Mouse (Mus musculus) heart, postnatal 0 days (tissue): ENCODE data around the gene Ap1m2. TPM values are rescaled to one million over a fixed set of nuclear protein-coding genes. Genes with fewer than 3 reads are reported as not detected.

Experiments
- ATAC-seq: fragments of 200-750 bp; cut with Nextera tagmentation; 2 replicates; pipeline ENCODE4 v1.8.0; 2017; ENCODE audit warnings: low read depth, moderate number of reproducible peaks, moderate library complexity; ENCODE audit not compliant: insufficient read depth
- DNase-seq: peaks from one replicate; pipeline ENCODE4 v3.0.0-alpha.2; 2016; ENCODE audit warnings: low spot score
- H3K27ac ChIP-seq: fragments of 300-500 bp; sonication (generic); 2 replicates; pipeline ENCODE4 v1.5.1; 2014; ENCODE audit warnings: low read depth, mild to moderate bottlenecking
- H3K27me3 ChIP-seq: fragments of 300-500 bp; sonication (generic); 2 replicates; pipeline ENCODE4 v1.6.1; 2014; ENCODE audit warnings: low read length, mixed read lengths; ENCODE audit not compliant: control insufficient read depth, insufficient read depth
- H3K36me3 ChIP-seq: fragments of 300-500 bp; sonication (generic); replicated peaks from 2 replicates; pipeline ENCODE4 v1.6.1; 2014; ENCODE audit warnings: low read length, mixed read lengths; ENCODE audit not compliant: control insufficient read depth, insufficient read depth
- H3K4me1 ChIP-seq: fragments of 300-500 bp; sonication (generic); 2 replicates; pipeline ENCODE4 v1.6.1; 2014; ENCODE audit warnings: antibody characterized with exemption; ENCODE audit not compliant: control insufficient read depth, insufficient read depth
- H3K4me2 ChIP-seq: fragments of 300-500 bp; sonication (generic); 2 replicates; pipeline ENCODE4 v1.6.1; 2014; ENCODE audit warnings: low read depth, mild to moderate bottlenecking, low read length, moderate library complexity
- H3K4me3 ChIP-seq: fragments of 300-500 bp; sonication (generic); 2 replicates; pipeline ENCODE4 v1.5.1; 2014; ENCODE audit warnings: low read depth, low read length
- H3K9ac ChIP-seq: fragments of 300-500 bp; sonication (generic); replicated peaks from 2 replicates; pipeline ENCODE4 v1.6.1; 2014; ENCODE audit warnings: low read depth, low read length, mixed read lengths
- H3K9me3 ChIP-seq: fragments of 300-500 bp; sonication (generic); replicated peaks from 2 replicates; pipeline ENCODE4 v1.6.1; 2016; ENCODE audit warnings: low read length; ENCODE audit not compliant: control insufficient read depth
- CTCF ChIP-seq: IDR thresholded peaks from 2 replicates; pipeline ENCODE4 v1.5.1; 2016; ENCODE audit warnings: antibody characterized with exemption, control low read depth, low read depth
- EP300 ChIP-seq: IDR thresholded peaks from 2 replicates; pipeline ENCODE4 v1.6.1; 2016; ENCODE audit warnings: antibody characterized with exemption, low read depth
- WGBS: fragments of 180-500 bp; shearing (Covaris S2); extraction: QIAGEN DNeasy Blood & Tissue Kit; methylation state at CpG from one replicate; pipeline ENCODE4 v1.1.7; 2014; 5-methylcytosine and 5-hydroxymethylcytosine counted together
- polyA plus RNA-seq: library from polyadenylated mRNA; unstranded; fragments of >200 nt; fragmentation: Nextera tagmentation; extraction: Ambion mirVana; gene quantifications from 2 replicates; pipeline ENCODE4 v1.2.1, GENCODE M21; 2015
- total RNA-seq: library from RNA; depleted of rRNA; stranded (reverse); fragments of >200 nt; gene quantifications from 2 replicates; pipeline ENCODE4 v1.2.3, GENCODE M21; 2014; ENCODE audit warnings: low replicate concordance

The Ap1m2 gene
- total and polyA plus RNA-seq, 2 experiments from 2014 or later = 0.57 TPM; not detected in 1

- TF ChIP-seq EP300 (no peak), CTCF (no peak)
- ATAC-seq (no peak), DNase-seq (no peak)
- H3K27ac ChIP-seq = peak overlapping the region; percentile 32; the same call in 1 of the 2 replicates
- no peaks in the 10 kb centered on the region for H3K9me3 ChIP-seq
- no peak overlapping the region for H3K9ac ChIP-seq
- WGBS = 28% methylated on average over 9 of the region's 9 CpGs
- no peaks in the 10 kb centered on the region for H3K27me3 ChIP-seq
- H3K4me3 ChIP-seq = no peak overlapping the region
- no peak overlapping the region; the same call in 1 of the 2 replicates for H3K4me2 ChIP-seq
- H3K4me1 ChIP-seq = peaks cover 33% of the 10 kb centered on the region
- H3K36me3 ChIP-seq = no peaks in the 10 kb centered on the region
Measured at GRCm38 (mm10) chr9:21332161-21333061, 20.3 kb upstream of the Ap1m2 start.

GRCm38 (mm10) chr9:21331365-21332140, 19.4 kb upstream of the Ap1m2 start:
- ATAC-seq = no peak
- no peak overlapping the region for H3K9ac ChIP-seq
- 74% methylated on average over 12 of the region's 12 CpGs for WGBS
- H3K27ac ChIP-seq = peak overlapping the region; percentile 32; the same call in 1 of the 2 replicates
- H3K9me3 ChIP-seq = no peaks in the 10 kb centered on the region
- no peak overlapping the region for H3K4me3 ChIP-seq
- H3K4me2 ChIP-seq = no peak overlapping the region
- no peak for DNase-seq
- H3K4me1 ChIP-seq = peaks cover 33% of the 10 kb centered on the region
- no peaks in the 10 kb centered on the region for H3K27me3 ChIP-seq
- TF ChIP-seq EP300 = no peak
- no peaks in the 10 kb centered on the region for H3K36me3 ChIP-seq

- Histone ChIP-seq H3K9ac (no peak overlapping the region; the same call in 1 of the 2 replicates), H3K27me3 (no peaks in the 10 kb centered on the region), H3K27ac (peak overlapping the region; percentile 89), H3K36me3 (no peaks in the 10 kb centered on the region), H3K4me3 (no peak overlapping the region; the same call in 1 of the 2 replicates), H3K4me1 (peaks cover 33% of the 10 kb centered on the region), H3K4me2 (0 out of 2 replicates have a peak overlapping the region, but pooled peaks have one; percentile 10), H3K9me3 (no peaks in the 10 kb centered on the region)
- no peak for TF ChIP-seq CTCF
- no peak for TF ChIP-seq EP300
- DNase-seq (peak; percentile 70), ATAC-seq (peak; percentile 62)
- WGBS = 83% methylated on average over 10 of the region's 10 CpGs
Measured at GRCm38 (mm10) chr9:21329699-21330289, 17.7 kb upstream of the Ap1m2 start.

- H3K9ac ChIP-seq = no peak overlapping the region
- DNase-seq = peak; percentile 83
- ATAC-seq = peak; percentile 82
- no peaks in the 10 kb centered on the region for H3K36me3 ChIP-seq
- WGBS = 16% methylated on average over 3 of the region's 5 CpGs
- no peak for TF ChIP-seq CTCF
- no peak for TF ChIP-seq EP300
- peak overlapping the region; percentile 68 for H3K27ac ChIP-seq
- no peak overlapping the region for H3K4me2 ChIP-seq
- H3K27me3 ChIP-seq = no peaks in the 10 kb centered on the region
- H3K9me3 ChIP-seq = no peaks in the 10 kb centered on the region
- H3K4me1 ChIP-seq = peaks cover 33% of the 10 kb centered on the region
- no peak overlapping the region for H3K4me3 ChIP-seq
Measured at GRCm38 (mm10) chr9:21329041-21329440, 16.9 kb upstream of the Ap1m2 start.

- no peak for TF ChIP-seq EP300
- no peak for TF ChIP-seq CTCF
- no peak overlapping the region for H3K4me2 ChIP-seq
- H3K9me3 ChIP-seq = no peaks in the 10 kb centered on the region
- ATAC-seq = no peak
- no peaks in the 10 kb centered on the region for H3K27me3 ChIP-seq
- peak overlapping the region; percentile 68; the same call in 1 of the 2 replicates for H3K27ac ChIP-seq
- H3K4me1 ChIP-seq = peaks cover 33% of the 10 kb centered on the region
- WGBS = 71% methylated on average over 3 of the region's 3 CpGs
- H3K4me3 ChIP-seq = no peak overlapping the region
- no peaks in the 10 kb centered on the region for H3K36me3 ChIP-seq
- no peak overlapping the region for H3K9ac ChIP-seq
- no peak for DNase-seq
Measured at GRCm38 (mm10) chr9:21328041-21328440, 15.9 kb upstream of the Ap1m2 start.
